Mouse (Mus musculus) T-cell, adult 2 months (primary cell): ENCODE measurements around the gene Lce3e.

ENCODE experiments used
- DNase-seq: peaks from one replicate; pipeline ENCODE4 v3.0.0; 2022; ENCODE audit warnings: low spot score

The Lce3e gene

GRCm38 (mm10) chr3:92966761-92967160 lies at the start of gene Lce3e:
Gene Lce3e (plus strand): TSS chr3:92967061.
- no peak for DNase-seq

GRCm38 (mm10) chr3:92920364-92920763 lies 46.5 kb upstream of the Lce3e start:
- DNase-seq: no peak

DNA sequence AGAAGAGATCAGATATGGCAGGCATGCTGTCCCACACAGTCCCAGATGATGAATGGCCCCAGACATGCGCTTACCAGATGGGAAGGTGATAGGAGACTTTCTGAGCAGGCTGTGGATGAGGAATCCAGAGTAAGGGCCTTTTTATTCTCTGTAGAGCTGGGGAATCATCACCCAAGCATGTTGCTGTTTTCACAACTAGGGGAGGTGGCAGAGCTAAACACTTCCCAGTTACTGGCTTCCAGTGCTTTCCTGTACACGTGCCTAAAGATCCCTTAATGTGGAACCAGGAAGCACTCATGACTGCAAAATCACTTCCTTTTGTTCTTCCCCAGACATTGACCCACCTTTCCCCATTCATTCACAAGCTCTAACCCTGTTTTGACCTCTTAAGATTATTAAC lies 40.7 kb upstream of the Lce3e start, which contains the start of gene Lce3a:
TSS of gene Lce3a (minus strand) at position 101 of the 400 bp plus-strand sequence.
- no peak for DNase-seq

DNA sequence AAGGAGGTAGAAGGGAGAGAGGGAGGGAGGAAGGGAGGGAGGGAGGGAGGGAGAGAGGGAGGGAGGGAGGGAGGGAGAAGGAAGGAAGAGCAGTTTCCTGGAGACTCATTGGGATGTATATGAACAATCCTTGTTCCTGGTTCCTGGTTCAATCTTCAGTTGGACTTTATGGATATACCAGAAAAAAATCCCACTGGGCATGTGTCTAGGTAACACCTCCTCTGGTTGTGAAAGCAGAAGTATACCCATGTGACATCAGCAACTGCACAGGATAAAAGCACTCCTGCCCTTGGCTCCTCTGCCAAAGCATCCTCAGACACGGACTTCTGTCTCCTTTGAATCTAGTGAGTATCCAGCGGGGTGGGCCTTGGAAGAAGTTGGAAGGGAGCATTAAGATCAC lies 34.2 kb upstream of the Lce3e start, which contains the start of gene Lce3b:
TSS of gene Lce3b (plus strand) at position 301 of the 400 bp plus-strand sequence.
- DNase-seq: no peak

GRCm38 (mm10) chr3:92944186-92944585 lies 22.7 kb upstream of the Lce3e start, which contains the start of gene Lce3c:
Gene Lce3c (plus strand): TSS chr3:92944486.
- no peak for DNase-seq

- DNase-seq: no peak
Observed at GRCm38 (mm10) chr3:92957090-92957489, 9.8 kb upstream of the Lce3e start, which contains the start of gene Lce3d. Gene Lce3d (plus strand): TSS chr3:92957390.

- DNase-seq: no peak
Observed at GRCm38 (mm10) chr3:92978484-92978883, 11.6 kb downstream of the Lce3e start.

GRCm38 (mm10) chr3:92991926-92992325 lies 25.1 kb downstream of the Lce3e start, which contains the start of gene Lce3f:
Gene Lce3f (plus strand): TSS chr3:92992226.
- DNase-seq: no peak

GRCm38 (mm10) chr3:92998691-92999090 lies 31.8 kb downstream of the Lce3e start:
- no peak for DNase-seq

DNA sequence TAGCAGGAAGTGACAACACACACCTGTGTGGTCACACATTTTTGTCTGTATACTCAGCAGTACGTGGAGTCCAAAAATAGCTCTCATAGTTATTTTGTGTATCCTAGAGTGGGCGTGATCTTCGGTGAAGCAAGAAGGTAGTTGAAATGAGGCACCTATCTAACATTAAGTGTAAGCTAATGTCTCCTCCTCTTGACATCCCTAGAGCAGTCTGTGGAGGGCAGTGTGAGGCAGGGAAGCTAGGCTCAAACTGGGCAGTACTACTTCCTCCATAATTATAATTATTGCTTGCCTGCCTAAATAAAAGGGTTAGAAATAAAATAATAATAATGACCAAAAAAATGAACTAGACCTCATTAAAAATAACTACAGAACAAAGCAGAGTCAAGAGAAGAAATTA lies 33.8 kb downstream of the Lce3e start:
- DNase-seq: no peak

DNA sequence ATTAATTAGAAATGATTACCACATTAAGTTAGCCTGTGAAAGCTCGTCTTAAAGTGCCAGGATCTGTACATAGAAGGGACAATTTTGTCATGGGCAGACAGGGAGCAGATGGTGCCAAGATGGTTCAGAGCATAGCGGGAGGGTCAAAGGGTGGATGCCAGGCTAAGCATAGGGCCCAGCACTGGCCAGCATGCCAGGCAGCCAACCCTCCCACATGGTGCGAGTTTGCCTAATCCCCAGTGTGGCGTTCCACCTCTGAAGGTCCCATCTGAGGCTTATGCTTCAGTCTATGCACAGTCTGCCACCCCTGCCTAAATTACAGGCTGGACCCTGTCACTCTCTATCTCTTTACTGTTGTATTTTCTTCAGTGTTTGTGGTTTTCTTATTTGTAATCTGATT lies 36.0 kb downstream of the Lce3e start:
- DNase-seq: no peak

DNA sequence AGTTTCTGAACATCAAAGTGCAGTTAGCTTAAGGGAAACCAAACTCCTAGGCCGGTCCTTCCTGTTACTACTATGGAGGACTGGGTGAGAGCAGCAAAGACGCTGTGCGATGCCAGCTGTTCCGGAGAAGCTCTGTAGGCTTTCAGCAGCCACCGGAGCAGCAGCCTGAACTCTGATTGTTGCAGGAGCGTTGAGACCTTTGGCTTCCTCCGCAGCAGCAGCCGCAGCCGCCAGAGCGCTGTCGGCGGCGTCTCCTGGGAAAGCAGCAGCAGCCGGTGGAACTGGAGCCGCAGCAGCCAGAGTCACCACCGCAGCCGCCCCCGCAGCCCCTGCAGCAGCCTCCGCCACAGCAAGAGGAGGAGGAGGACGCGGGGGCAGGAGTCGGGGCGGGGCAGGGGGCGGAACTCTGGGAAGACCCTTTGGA lies 47.5 kb downstream of the Lce3e start:
- no peak for DNase-seq

DNA sequence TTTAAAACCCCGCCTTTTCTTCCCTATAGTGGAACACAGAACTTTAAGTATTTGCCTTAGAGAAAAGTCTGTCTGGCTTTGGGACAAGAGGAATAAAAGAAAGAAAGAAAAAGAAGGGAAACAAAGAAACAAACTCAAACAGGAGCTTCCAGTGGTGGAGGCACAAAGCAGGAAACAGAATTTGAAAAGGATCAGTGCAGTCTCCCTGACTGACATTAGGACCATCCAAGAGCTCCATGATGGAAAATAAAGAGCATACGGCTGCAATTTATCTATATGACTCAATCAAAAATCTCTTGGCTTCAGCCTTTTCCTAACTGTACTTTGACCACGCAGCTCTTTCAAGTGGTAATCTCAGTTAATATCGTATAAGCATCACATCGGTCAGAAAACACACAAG lies 48.0 kb downstream of the Lce3e start:
- no peak for DNase-seq

DNA sequence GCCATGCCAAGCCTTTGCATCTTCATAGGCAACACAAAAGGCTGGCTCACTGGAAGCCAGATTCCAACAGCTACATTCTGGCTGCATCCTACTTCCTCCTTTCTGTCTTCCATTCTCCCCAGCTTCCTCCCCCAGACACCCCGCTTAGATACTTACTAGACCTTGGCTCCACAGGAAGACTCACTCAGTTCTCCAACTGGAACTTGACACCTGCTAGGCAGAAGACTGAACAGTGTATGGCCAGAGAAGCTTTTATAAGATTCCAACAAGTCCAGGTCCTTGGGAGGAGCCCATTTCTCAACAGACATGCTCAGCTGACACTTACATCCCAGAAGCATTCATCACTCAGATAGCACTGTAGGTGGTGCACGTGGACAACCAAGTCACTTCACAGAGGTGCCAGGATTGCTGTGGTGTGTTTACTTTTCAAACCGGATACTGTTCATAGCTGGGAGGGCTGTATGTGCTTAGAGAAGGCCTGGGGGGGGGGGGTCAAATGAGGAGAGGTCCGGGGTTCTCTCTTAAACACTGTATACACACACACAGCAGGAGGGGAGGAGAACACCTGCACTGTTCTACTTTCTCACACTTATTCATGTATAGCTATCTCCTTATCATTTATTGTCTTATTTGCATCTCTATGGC lies 48.7 kb downstream of the Lce3e start, which contains the start of gene Crct1:
TSS of gene Crct1 (minus strand) at position 228 of the 645 bp plus-strand sequence.
- no peak for DNase-seq
